9 mouse cellular contexts compared by ENCODE assay signal in genomic region chr12:36040571-36041280, GRCm38 (mm10). TPM values are rescaled to one million over a fixed set of nuclear protein-coding genes. Genes with fewer than 3 reads are reported as not detected.
DNase-seq lines count a peak whose midpoint lies in the region; ATAC-seq and TF ChIP-seq lines count a peak whose summit lies in the region.
"Had no signal": no experiment of that assay in that cellular context is flagged by ENCODE, and none has a peak within 500 bp of the region (broad histone marks: within the 10 kb centered on the region; RNA-seq: fewer than 3 reads in every experiment).

No protein-coding gene starts in this region.

- peak; percentile 35 for DNase-seq in cerebellum, adult 11-12 months
- no peak for DNase-seq in cerebellum, postnatal 4 days (ENCODE audit: low spot score in 2 of 2)
- DNase-seq in MEL (ENCODE audit: low read depth, low spot score), result peak; percentile 23
- no peak for DNase-seq in gastrocnemius, postnatal 25 days
- DNase-seq in frontal cortex, postnatal 10 days (ENCODE audit: low spot score in 2 of 2), result no peak

- no peak for TF ChIP-seq POLR2A in MEL (IDR thresholded peaks at IDR 0.05; ENCODE audit: control insufficient read depth in 1 of 2, insufficient read depth in 1 of 2, low read depth in 1 of 2, low read length in 2 of 2, poor library complexity in 1 of 2)
- no peak for TF ChIP-seq POLR2A in olfactory bulb, adult 2 months (IDR thresholded peaks at IDR 0.05; ENCODE audit: insufficient read depth, low read depth, low read length)

- peak overlapping the region; percentile 17; the same call in 1 of the 2 replicates for H3K27ac ChIP-seq in MEL (ENCODE audit: control insufficient read depth, low read depth, low read length)
- no peak overlapping the region for H3K27ac ChIP-seq in forebrain, embryonic 13.5 days
- no peak overlapping the region for H3K27ac ChIP-seq in liver, embryonic 12.5 days
- H3K27ac ChIP-seq in olfactory bulb, adult 2 months (ENCODE audit: insufficient read depth, low read depth, low read length), result no peak overlapping the region

- H3K9ac ChIP-seq in MEL (ENCODE audit: control insufficient read depth, low read depth, low read length, poor library complexity, severe bottlenecking), result peak overlapping the region; percentile 37
- peak overlapping the region; percentile 98 for H3K9ac ChIP-seq in forebrain, embryonic 13.5 days
- no peak overlapping the region for H3K9ac ChIP-seq in liver, embryonic 12.5 days

- H3K79me2 ChIP-seq in MEL (ENCODE audit: control insufficient read depth, insufficient read depth, low read length, poor library complexity), result peaks cover 1% of the 10 kb centered on the region; the same call in 1 of the 2 replicates

- no peaks in the 10 kb centered on the region for H3K9me3 ChIP-seq in MEL (replicated peaks; ENCODE audit: insufficient read depth, low read length)
- peaks cover 11% of the 10 kb centered on the region; the same call in 1 of the 2 replicates for H3K9me3 ChIP-seq in forebrain, embryonic 13.5 days (replicated peaks)
- H3K9me3 ChIP-seq in liver, embryonic 12.5 days (replicated peaks), result no peaks in the 10 kb centered on the region

- no peak for TF ChIP-seq EP300 in MEL (IDR thresholded peaks at IDR 0.05; ENCODE audit: low read depth in 1 of 2, low read length in 2 of 2)

- ATAC-seq in forebrain, embryonic 13.5 days, result no peak
- ATAC-seq in liver, embryonic 12.5 days, result no peak

- H3K27me3 ChIP-seq in MEL (ENCODE audit: control insufficient read depth in 1 of 2, insufficient read depth in 2 of 2, low read length in 2 of 2), result no peaks in the 10 kb centered on the region
- no peaks in the 10 kb centered on the region for H3K27me3 ChIP-seq in forebrain, embryonic 13.5 days
- peaks cover 4% of the 10 kb centered on the region; the same call in 1 of the 2 replicates for H3K27me3 ChIP-seq in liver, embryonic 12.5 days (replicated peaks)

- H3K36me3 ChIP-seq in MEL (ENCODE audit: control insufficient read depth in 1 of 2, insufficient read depth in 2 of 2, low read length in 2 of 2), result peaks cover 0 to 11% of the 10 kb centered on the region in 2 experiments; a peak in 2 of 4 replicates
- peaks cover 13% of the 10 kb centered on the region; the same call in 1 of the 2 replicates for H3K36me3 ChIP-seq in forebrain, embryonic 13.5 days (ENCODE audit: poor library complexity, severe bottlenecking)
- H3K36me3 ChIP-seq in liver, embryonic 12.5 days, result no peaks in the 10 kb centered on the region

- TF ChIP-seq CTCF in MEL (IDR thresholded peaks at IDR 0.05 in 2 of 3, conservative IDR thresholded peaks at IDR 0.05 in 1 of 3; ENCODE audit: control insufficient read depth in 1 of 3, insufficient read depth in 1 of 3, low read depth in 2 of 3, low read length in 3 of 3, poor library complexity in 1 of 3, severe bottlenecking in 1 of 3), result no peak
- no peak for TF ChIP-seq CTCF in olfactory bulb, adult 2 months (IDR thresholded peaks at IDR 0.05; ENCODE audit: insufficient read depth, low read depth, low read length)

- no peak for TF ChIP-seq RAD21 in MEL (IDR thresholded peaks at IDR 0.05; ENCODE audit: low read depth, low read length)

- H3K4me3 ChIP-seq in MEL (ENCODE audit: control insufficient read depth in 1 of 2, insufficient read depth in 1 of 2, low read depth in 2 of 2, low read length in 2 of 2), result peak overlapping the region; percentile 91 to 100
- H3K4me3 ChIP-seq in forebrain, embryonic 13.5 days, result peak overlapping the region; percentile 95
- no peak overlapping the region for H3K4me3 ChIP-seq in liver, embryonic 12.5 days
- peak overlapping the region; percentile 35 for H3K4me3 ChIP-seq in olfactory bulb, adult 2 months (ENCODE audit: insufficient read depth, low read depth, low read length)

- 58% methylated on average over 10 of the region's 10 CpGs for WGBS in forebrain, embryonic 13.5 days
- 68% methylated on average over 10 of the region's 10 CpGs for WGBS in liver, embryonic 12.5 days (ENCODE audit: insufficient replicate concordance)
- WGBS in olfactory bulb, adult 2 months, result 70% methylated on average over 10 of the region's 10 CpGs

- peaks cover 7 to 8% of the 10 kb centered on the region in 2 experiments for H3K4me1 ChIP-seq in MEL (ENCODE audit: control insufficient read depth in 1 of 2, insufficient read depth in 2 of 2, low read length in 2 of 2)
- H3K4me1 ChIP-seq in forebrain, embryonic 13.5 days, result peaks cover 21% of the 10 kb centered on the region
- peaks cover 25% of the 10 kb centered on the region for H3K4me1 ChIP-seq in liver, embryonic 12.5 days
- H3K4me1 ChIP-seq in olfactory bulb, adult 2 months (ENCODE audit: control insufficient read depth, insufficient read depth, low read length), result peaks cover 4% of the 10 kb centered on the region; the same call in 1 of the 2 replicates

- H3K4me2 ChIP-seq in forebrain, embryonic 13.5 days, result peak overlapping the region; percentile 68
- H3K4me2 ChIP-seq in liver, embryonic 12.5 days, result peak overlapping the region; percentile 99

TF ChIP-seq in MEL, 35 proteins besides CTCF, POLR2A, EP300 and RAD21:
- TF ChIP-seq HCFC1 (IDR thresholded peaks at IDR 0.05; ENCODE audit: low read depth, low read length) (no peak), SIN3A (IDR thresholded peaks at IDR 0.05; ENCODE audit: low read length) (peak; percentile 27; the same call in 1 of the 2 replicates)

RNA-seq across cellular contexts. Expression of gene Tspan13, which starts 1.6 kb away (rescaled TPM):
- total RNA-seq in MEL (2012; rRNA removed), result 23.0 and 23.7 TPM in 2 replicates
- polyA plus RNA-seq in MEL (2012; ENCODE audit: insufficient read depth in 1 of 2, insufficient read length in 2 of 2, low read depth in 1 of 2, low replicate concordance in 2 of 2, missing spikeins in 1 of 2), result 10 to 100 TPM in 1 of 2 experiments, not detected in 1; 37.5 TPM
- polyA plus RNA-seq in forebrain, embryonic 13.5 days (2015; fragmentation: Nextera tagmentation; extraction: Ambion mirVana), result 272 and 274 TPM in 2 replicates
- polyA plus RNA-seq in liver, embryonic 12.5 days (2016; fragmentation: Nextera tagmentation; extraction: Ambion mirVana), result 26.2 and 27.2 TPM in 2 replicates
- not detected in 2 replicates for polyA plus RNA-seq in olfactory bulb, adult 2 months (2012; ENCODE audit: insufficient read depth, insufficient read length, low replicate concordance, missing spikeins)
- total RNA-seq in gastrocnemius, postnatal 25 days (2021), result 10 to 100 TPM; 21.6 to 26.7 TPM

RNA-seq across cellular contexts. Expression of gene Agr2, which starts 48.0 kb away (rescaled TPM):
- total RNA-seq in MEL (2012; rRNA removed), result not detected in 2 replicates
- not detected for polyA plus RNA-seq in MEL (2012; ENCODE audit: insufficient read depth in 1 of 2, insufficient read length in 2 of 2, low read depth in 1 of 2, low replicate concordance in 2 of 2, missing spikeins in 1 of 2)
- 1.5 TPM in 1 of 2 replicates, not detected in the other for polyA plus RNA-seq in forebrain, embryonic 13.5 days (2015; fragmentation: Nextera tagmentation; extraction: Ambion mirVana)
- not detected in 2 replicates for polyA plus RNA-seq in liver, embryonic 12.5 days (2016; fragmentation: Nextera tagmentation; extraction: Ambion mirVana)
- not detected in 2 replicates for polyA plus RNA-seq in olfactory bulb, adult 2 months (2012; ENCODE audit: insufficient read depth, insufficient read length, low replicate concordance, missing spikeins)
- not detected for total RNA-seq in gastrocnemius, postnatal 25 days (2021)
- polyA plus RNA-seq: C2C12 had no signal

Comparison
In these comparisons a context has a peak if more than half of its experiments do, and no peak if none do; other contexts are left out.
1. DNase-seq: peak in cerebellum, adult 11-12 months (single experiment) and MEL (single experiment); none in cerebellum, postnatal 4 days (0 of 2), gastrocnemius, postnatal 25 days (single experiment) and frontal cortex, postnatal 10 days (0 of 2).